Mouse (Mus musculus): ENCODE measurements around the gene Trim80. TPM values are rescaled to one million over a fixed set of nuclear protein-coding genes. Genes with fewer than 3 reads are reported as not detected.

Trim80 gene
- total RNA-seq (2023), result 0.30 TPM

DNA sequence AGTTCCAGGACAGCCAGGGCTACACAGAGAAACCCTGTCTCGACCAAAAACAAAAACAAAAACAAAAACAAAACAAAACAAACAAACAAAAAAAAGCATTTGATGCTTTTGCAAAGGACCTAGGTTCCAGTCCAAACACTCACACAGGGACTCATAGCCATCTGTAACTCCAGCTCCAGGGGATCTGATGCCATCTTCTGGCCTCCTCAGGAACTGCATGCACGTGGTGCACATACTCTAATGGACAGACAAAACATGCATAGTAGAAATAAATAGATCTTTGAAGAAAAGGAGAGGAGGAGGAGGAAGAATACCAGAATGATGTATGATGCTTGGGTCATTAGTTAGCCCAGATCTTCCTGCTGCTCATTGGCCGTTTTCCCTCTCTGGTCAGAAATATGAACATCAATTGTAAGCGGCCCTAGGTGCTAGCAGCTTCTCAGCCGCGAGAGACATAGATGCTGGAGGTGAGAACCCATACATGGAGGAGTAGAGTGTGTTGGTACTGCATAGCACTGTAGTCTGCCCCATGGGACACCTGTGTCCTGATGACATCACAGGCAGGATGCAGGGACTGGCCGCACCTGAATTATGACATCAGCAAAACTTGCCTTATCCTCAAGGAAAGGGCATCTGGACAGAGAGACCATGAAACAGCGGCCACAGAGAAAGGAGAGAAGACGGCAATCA is at the start of gene Trim80:
Gene Trim80 (plus strand): TSS at position 640 of the 690 bp plus-strand sequence.

DNA sequence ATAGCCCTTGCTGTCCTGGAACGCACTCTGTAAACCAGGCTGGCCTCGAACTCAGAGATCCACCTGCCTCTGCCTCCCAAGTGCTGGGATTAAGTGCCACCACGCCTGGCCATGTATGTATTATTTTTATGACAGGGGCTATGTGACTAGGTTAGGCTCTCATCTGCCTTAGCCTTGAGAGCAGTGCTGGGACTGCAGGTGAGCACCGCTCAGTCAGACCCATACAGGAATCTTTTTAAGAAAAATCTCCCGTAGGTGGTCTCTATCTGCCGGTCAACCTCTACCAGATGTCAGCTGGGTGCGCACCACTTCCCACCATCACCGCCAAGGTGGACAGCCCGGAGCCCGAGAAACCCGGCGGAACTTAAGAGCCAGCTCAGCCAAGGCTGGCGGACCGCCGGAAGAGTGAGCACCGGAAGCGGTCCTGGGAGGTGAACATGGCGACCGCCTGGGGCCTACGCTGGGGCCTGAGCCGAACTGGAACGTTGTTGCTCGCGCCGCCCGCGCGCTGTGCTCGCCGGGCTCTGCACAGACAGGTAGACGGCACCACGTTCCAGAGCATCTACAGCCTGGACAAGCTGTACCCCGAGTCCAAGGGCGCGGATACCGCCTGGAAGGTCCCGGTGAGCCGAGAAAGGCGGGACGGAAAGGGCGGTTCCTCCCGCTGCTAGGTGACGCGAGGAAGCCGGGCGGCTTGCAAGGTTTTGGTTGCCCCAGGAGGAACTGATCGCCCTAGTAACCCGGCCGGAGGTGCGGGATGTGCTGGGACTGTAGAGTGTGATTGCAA is 36.8 kb upstream of the Trim80 start, which contains the start of gene Mrpl58:
Gene Mrpl58 (plus strand): TSS at position 415 of the 787 bp plus-strand sequence.

DNA sequence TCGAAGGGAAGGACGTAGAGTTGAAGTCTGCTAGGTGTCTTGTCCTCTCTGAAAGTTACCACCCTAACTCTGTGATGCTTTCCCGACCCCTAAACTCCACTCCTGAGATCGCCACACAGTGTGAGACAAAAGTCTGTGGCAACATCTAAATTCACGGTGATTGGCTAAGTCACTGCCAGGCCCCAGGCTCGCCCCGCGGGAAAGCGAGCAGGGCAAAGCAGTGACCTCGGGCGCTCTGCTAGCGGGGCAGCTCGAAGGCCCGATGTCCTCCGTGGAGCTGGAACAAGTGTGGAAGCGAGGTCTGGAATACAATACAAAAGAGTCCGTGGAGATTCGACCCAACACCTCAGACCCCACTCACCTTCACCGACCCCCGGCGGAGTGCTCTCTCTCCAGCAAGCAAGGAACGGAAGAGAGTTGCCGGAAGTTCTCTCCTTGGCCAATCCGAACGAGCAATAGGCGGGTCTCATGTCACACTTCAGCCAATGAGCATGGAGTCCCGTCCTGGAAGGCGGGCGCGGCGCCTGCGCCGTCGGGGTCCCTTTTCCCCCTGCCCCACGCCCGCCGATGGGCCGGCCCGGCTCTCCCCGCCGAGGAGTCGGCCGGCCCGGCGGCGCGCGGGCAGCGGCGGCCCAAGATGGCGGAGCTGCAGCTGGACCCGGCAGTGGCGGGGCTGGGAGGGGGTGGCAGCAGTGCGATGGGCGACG is 20.7 kb upstream of the Trim80 start, which contains the start of the genes Atp5h and Kctd2:
Gene Atp5h (minus strand): TSS at position 432 of the 707 bp plus-strand sequence.
Gene Kctd2 (plus strand): TSS at position 598 of the 707 bp plus-strand sequence.

DNA sequence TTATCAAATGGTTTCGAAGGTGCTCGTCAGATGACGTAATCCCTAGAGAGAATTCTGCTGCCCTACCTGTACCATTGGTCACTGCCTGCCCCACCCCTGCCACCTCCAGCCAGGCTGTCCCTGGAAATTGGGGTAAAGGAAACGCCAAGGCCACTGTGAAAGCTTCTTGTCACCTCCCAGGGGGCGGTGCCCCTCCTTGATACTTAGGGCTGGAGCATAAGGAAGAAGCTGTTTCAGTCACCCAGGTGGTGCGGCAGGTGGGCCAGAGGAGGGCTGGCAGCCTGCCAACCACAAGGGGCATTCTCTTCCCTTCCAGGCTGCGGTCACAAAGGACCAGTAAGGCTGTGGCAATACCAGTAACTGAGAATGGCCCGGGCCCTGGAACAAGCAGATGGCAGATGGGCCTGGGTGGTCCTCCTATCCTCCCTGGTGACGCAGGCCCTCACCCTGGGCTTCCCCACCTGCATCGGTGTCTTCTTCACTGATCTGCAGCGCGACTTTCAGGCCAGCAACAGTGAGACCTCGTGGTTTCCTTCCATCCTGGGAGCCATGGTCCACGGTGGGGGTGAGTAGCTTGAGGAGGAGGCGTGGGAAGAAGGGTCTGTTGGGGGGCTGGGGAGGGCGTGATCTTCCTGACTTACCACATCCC is 22.0 kb downstream of the Trim80 start, which contains the start of gene Slc16a5:
Gene Slc16a5 (plus strand): TSS at position 232 of the 649 bp plus-strand sequence.

DNA sequence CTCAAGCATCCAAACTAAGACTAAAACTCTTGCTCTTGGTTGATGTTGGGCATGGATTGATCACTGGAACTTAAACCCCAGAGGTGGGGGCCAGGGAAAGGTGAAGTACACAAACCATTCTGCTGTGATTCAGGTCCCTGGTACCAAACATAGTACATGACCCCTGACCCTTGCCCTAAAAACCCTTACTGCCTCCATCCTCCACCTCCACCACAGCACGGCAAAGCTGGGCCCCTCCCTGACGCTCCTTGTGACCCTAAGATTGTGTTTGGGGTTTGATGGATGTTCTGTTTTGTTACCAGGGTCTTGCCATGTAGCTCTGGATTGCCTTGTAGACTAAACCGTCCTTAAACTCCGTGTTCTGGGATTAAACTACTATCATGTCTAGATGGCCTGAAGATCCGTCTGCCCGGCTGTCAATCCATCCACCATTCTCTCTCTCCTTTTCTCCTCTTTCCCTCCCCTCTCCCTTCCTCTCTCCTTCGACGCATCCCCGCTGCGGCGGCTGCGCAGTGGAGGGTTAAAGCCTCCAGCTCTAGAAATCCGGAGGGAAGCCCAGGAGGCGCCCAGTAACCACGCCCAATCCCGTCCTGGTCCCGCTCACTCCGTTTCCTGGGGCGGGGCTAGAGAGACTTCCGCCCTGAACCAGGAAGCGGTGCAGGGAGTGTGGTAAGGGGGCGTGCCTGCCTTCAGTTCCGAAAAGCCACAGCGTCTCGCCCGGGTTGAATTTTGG is 34.8 kb downstream of the Trim80 start, which contains the start of gene Armc7:
Gene Armc7 (plus strand): TSS at position 643 of the 733 bp plus-strand sequence.

DNA sequence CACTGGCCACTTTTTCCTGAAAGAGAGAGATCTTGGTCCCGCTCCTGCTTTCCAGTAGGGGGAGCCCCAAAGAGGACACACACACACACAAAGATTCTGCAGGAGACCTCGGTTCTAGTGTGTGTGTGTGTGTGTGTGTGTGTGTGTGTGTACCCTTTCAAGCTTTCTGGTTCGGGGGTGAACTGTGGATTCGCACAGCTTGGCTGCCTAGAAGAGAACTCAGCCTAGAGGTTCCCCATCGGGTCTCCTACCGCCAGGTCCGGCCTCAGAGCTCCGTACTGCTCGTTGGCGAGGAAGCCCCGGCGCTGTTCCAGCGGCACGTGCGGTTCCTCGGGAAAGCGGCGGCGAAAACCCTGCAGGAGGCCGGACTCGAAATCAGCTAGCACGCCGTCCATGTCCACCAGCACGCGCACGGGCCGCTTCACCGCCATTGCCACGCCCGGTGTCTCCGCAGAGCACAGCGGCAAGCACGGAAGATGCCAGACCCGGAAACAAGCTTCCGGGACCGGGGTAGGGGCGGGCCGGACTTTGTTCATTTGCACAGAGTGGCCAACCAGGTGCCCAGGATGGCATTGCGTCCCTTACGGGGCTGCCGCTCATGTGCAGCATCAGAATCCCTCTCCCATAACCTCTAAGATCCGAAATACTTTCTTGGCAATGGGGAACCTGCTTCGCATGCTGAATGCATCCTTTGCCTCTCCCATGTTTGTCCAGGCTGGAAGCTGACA is 51.2 kb downstream of the Trim80 start, which contains the start of gene Nt5c:
Gene Nt5c (minus strand): TSS at position 507 of the 728 bp plus-strand sequence.

Other genes with a start within 250 kb of the Trim80 start
- 0.21 TPM for gene Grin2c, start 173.3 kb upstream of the Trim80 start, total RNA-seq (2023)
- gene Fdxr, start 163.5 kb upstream of the Trim80 start, total RNA-seq (2023), result 22.9 TPM
- 2.3 TPM for gene Fads6, start 142.9 kb upstream of the Trim80 start, total RNA-seq (2023)
- gene Otop2, start 133.4 kb upstream of the Trim80 start, total RNA-seq (2023), result not detected
- gene Ush1g, start 118.5 kb upstream of the Trim80 start, total RNA-seq (2023), result not detected
- not detected for gene Otop3, start 105.8 kb upstream of the Trim80 start, total RNA-seq (2023)
- gene Hid1, start 72.8 kb upstream of the Trim80 start, total RNA-seq (2023), result 33.8 TPM
- 1.2 TPM for gene Cdr2l, start 58.6 kb upstream of the Trim80 start, total RNA-seq (2023)
- gene Mrpl58, start 36.8 kb upstream of the Trim80 start, total RNA-seq (2023), result 120 TPM
- gene Atp5h, start 20.6 kb upstream of the Trim80 start, total RNA-seq (2023), result 235 TPM
- 51.3 TPM for gene Kctd2, start 20.4 kb upstream of the Trim80 start, total RNA-seq (2023)
- 20.0 TPM for gene Slc16a5, start 21.9 kb downstream of the Trim80 start, total RNA-seq (2023)
- 29.3 TPM for gene Armc7, start 35.1 kb downstream of the Trim80 start, total RNA-seq (2023)
- gene Nt5c, start 51.3 kb downstream of the Trim80 start, total RNA-seq (2023), result 114 TPM
- gene Jpt1, start 73.8 kb downstream of the Trim80 start, total RNA-seq (2023), result 166 TPM
- gene Sumo2, start 95.7 kb downstream of the Trim80 start, total RNA-seq (2023), result 212 TPM
- gene Nup85, start 123.9 kb downstream of the Trim80 start, total RNA-seq (2023), result 61.5 TPM
- 23.9 TPM for gene Mrps7, start 163.4 kb downstream of the Trim80 start, total RNA-seq (2023)
- gene Gga3, start 163.5 kb downstream of the Trim80 start, total RNA-seq (2023), result 117 TPM
- gene Mif4gd, start 172.4 kb downstream of the Trim80 start, total RNA-seq (2023), result 79.5 TPM
- 49.7 TPM for gene Slc25a19, start 187.8 kb downstream of the Trim80 start, total RNA-seq (2023)